In genomic region chr8:89261163-89261812, GRCm38 (mm10) we compare ENCODE assay signal across 10 mouse cellular contexts.
"Had no signal": no experiment of that assay in that cellular context is flagged by ENCODE, and none has a peak within 500 bp of the region (broad histone marks: within the 10 kb centered on the region; RNA-seq: fewer than 3 reads in every experiment).

No protein-coding gene starts in this region.

- H3K9me3 ChIP-seq: hindbrain, embryonic 15.5 days; lung, embryonic 15.5 days had no signal

- H3K4me2 ChIP-seq: hindbrain, embryonic 15.5 days; liver, embryonic 12.5 days; lung, embryonic 15.5 days; midbrain, embryonic 13.5 days had no signal

- H3K36me3 ChIP-seq: hindbrain, embryonic 15.5 days; liver, embryonic 12.5 days; lung, embryonic 15.5 days had no signal

- H3K9ac ChIP-seq: hindbrain, embryonic 15.5 days; liver, embryonic 12.5 days; lung, embryonic 15.5 days; midbrain, embryonic 13.5 days had no signal

- DNase-seq: kidney, adult 9 months; left cerebral cortex, postnatal 4 days; right cerebral cortex, adult 18-20 months; right cerebral cortex, postnatal 25 days; thymus, postnatal 4 days had no signal

- H3K27me3 ChIP-seq: hindbrain, embryonic 15.5 days; liver, embryonic 12.5 days; lung, embryonic 15.5 days; midbrain, embryonic 13.5 days had no signal

- ATAC-seq: intestine, embryonic 16.5 days; liver, embryonic 12.5 days; midbrain, embryonic 13.5 days had no signal

- H3K4me3 ChIP-seq: hindbrain, embryonic 15.5 days; liver, embryonic 12.5 days; lung, embryonic 15.5 days; midbrain, embryonic 13.5 days had no signal

- H3K27ac ChIP-seq: hindbrain, embryonic 15.5 days; liver, embryonic 12.5 days; lung, embryonic 15.5 days; midbrain, embryonic 13.5 days had no signal

- H3K4me1 ChIP-seq: hindbrain, embryonic 15.5 days; liver, embryonic 12.5 days; lung, embryonic 15.5 days; midbrain, embryonic 13.5 days had no signal
